Mouse (Mus musculus) kidney, embryonic 16.5 days (tissue): Measurements from ENCODE around the gene Tex44. TPM values are rescaled to one million over a fixed set of nuclear protein-coding genes. Genes with fewer than 3 reads are reported as not detected.

Experiments used
- ATAC-seq: fragments of 200-750 bp; cut with Nextera tagmentation; 2 replicates; pipeline ENCODE4 v1.8.0; 2017; ENCODE audit warnings: moderate TSS enrichment; ENCODE audit not compliant: low FRiP score, low TSS enrichment
- H3K27ac ChIP-seq: fragments of 300-500 bp; sonication (generic); 2 replicates; pipeline ENCODE4 v1.5.1; 2014; ENCODE audit warnings: low read length
- H3K27me3 ChIP-seq: fragments of 300-500 bp; sonication (generic); 2 replicates; pipeline ENCODE4 v1.6.1; 2014; ENCODE audit warnings: low read length, control low read depth, mixed read lengths; ENCODE audit not compliant: insufficient read depth
- H3K36me3 ChIP-seq: fragments of 300-500 bp; sonication (generic); 2 replicates; pipeline ENCODE4 v1.6.1; 2014; ENCODE audit warnings: low read length, control low read depth, mixed read lengths; ENCODE audit not compliant: insufficient read depth
- H3K4me1 ChIP-seq: fragments of 300-500 bp; sonication (generic); 2 replicates; pipeline ENCODE4 v1.6.1; 2014; ENCODE audit warnings: low read length, control low read depth, mixed read lengths; ENCODE audit not compliant: insufficient read depth
- H3K4me2 ChIP-seq: fragments of 300-500 bp; sonication (generic); replicated peaks from 2 replicates; pipeline ENCODE4 v1.6.1; 2014; ENCODE audit warnings: low read depth, low read length
- H3K4me3 ChIP-seq: fragments of 300-500 bp; sonication (generic); 2 replicates; pipeline ENCODE4 v1.5.1; 2014; ENCODE audit warnings: mild to moderate bottlenecking, low read length
- H3K9ac ChIP-seq: fragments of 300-500 bp; sonication (generic); replicated peaks from 2 replicates; pipeline ENCODE4 v1.6.1; 2014; ENCODE audit warnings: low read length
- H3K9me3 ChIP-seq: fragments of 300-500 bp; sonication (generic); 2 replicates; pipeline ENCODE4 v1.6.1; 2016; ENCODE audit warnings: low read length, control low read depth
- WGBS: fragments of 180-500 bp; shearing (Covaris S2); extraction: QIAGEN DNeasy Blood & Tissue Kit; methylation state at CpG from one replicate; pipeline ENCODE4 v1.1.7; 2014; 5-methylcytosine and 5-hydroxymethylcytosine counted together
- polyA plus RNA-seq: library from polyadenylated mRNA; unstranded; fragments of >200 nt; fragmentation: Nextera tagmentation; extraction: Ambion mirVana; gene quantifications from 2 replicates; pipeline ENCODE4 v1.2.1, GENCODE M21; 2015

Tex44 gene
- polyA plus RNA-seq, 1 experiment from 2014 or later: not detected

DNA sequence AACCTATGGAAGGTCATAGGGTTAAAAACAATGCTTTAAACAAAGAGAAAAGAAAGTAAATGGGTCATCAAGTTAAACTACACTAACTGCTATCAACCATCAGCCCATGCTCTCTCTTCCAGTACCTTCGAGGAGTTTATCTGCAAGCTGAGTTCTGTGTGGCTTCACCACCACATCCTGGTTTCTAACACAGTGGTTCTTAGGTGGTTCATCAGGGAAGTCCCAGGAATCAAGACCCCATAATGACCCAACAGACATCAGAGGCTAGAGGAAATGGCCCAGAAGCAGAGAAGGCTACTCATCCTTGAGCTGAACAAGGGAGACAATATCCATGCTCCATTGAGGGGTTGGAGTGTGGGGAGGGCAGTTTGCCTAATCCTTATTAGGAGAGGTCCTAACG, 11.0 kb upstream of the Tex44 start:
- H3K4me3 ChIP-seq: no peak overlapping the region
- 61% methylated on average over 2 of the region's 2 CpGs for WGBS
- no peak overlapping the region for H3K27ac ChIP-seq
- H3K4me1 ChIP-seq: no peaks in the 10 kb centered on the region
- no peaks in the 10 kb centered on the region for H3K36me3 ChIP-seq
- H3K27me3 ChIP-seq: no peaks in the 10 kb centered on the region
- H3K9me3 ChIP-seq: no peaks in the 10 kb centered on the region
- ATAC-seq: no peak
- no peak overlapping the region for H3K9ac ChIP-seq
- no peak overlapping the region for H3K4me2 ChIP-seq

DNA sequence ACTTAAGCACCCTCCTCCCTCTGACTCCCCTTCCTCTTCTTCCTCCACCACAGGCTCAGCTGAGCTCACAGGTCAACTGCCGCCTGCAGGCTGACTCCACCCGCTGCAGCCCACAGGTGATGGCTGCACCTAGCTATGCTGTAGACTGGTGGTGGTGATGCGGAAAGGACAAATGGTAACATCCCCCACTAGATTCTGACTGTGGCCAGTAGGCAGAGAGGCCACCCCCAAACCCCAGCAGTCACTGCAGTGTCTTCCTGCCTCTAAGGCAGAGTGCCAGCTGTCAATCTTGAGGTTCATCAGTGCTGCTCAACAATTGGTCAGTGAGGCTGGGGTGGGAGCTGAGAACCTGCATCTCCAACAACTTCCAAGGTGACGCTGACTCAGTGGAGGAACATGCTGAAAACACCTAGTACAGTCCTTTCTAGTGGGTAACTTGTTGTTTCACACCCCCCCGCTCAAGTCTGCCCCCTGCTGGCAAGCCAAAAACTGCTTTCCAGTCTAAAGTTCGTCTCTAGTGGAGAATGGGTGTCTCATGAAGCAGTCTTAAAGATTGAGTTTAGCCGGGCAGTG, 10.4 kb upstream of the Tex44 start:
- peak; percentile 57 for ATAC-seq
- Histone ChIP-seq H3K9me3 (no peaks in the 10 kb centered on the region), H3K27ac (no peak overlapping the region), H3K27me3 (no peaks in the 10 kb centered on the region), H3K9ac (no peak overlapping the region), H3K36me3 (no peaks in the 10 kb centered on the region), H3K4me3 (no peak overlapping the region), H3K4me2 (no peak overlapping the region), H3K4me1 (no peaks in the 10 kb centered on the region)
- WGBS: 58% methylated on average over 7 of the region's 7 CpGs

DNA sequence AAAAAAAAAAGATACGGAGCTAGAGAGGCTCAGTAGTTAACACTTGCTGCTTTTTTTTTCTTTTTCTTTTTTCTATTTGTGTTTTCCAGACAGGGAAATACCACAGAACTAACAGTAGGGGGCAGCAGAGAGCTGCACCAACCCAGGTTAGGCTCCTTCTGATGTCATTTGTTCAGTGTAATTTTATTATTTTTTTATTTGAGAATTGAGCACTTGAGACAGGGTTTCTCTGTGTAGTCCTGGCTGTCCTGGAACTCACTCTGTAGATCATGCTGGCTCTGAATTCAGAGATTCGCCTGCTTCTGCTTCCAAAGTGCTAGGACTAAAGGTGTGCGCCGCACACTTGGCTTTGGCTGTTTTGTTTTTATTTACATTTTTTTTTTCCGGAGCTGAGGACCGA, 9.8 kb upstream of the Tex44 start:
- 64% methylated on average over 6 of the region's 6 CpGs for WGBS

DNA sequence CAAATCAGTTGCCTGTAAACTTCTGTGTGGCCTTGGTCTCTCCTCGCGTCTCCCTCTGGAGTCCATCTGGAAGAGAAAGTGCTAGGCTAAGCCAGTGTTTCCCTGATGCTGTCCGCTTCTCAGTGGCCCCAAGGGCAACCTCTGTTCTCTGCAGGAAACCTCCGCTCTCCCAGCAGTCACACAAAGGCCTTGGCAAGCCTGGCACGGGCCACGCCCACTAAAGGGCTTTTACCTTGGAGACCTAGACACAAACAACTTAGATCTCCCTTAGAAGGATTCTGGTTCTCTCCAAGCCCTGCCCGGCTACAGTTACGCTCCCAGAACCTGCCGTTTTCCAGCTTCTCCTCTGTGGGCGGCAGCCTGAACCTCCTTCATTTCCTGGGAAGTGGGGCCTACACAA, 5.1 kb upstream of the Tex44 start:
- no peak for ATAC-seq
- no peak overlapping the region for H3K4me3 ChIP-seq
- 45% methylated on average over 10 of the region's 10 CpGs for WGBS
- no peaks in the 10 kb centered on the region for H3K27me3 ChIP-seq
- no peaks in the 10 kb centered on the region for H3K9me3 ChIP-seq
- no peak overlapping the region for H3K27ac ChIP-seq
- H3K4me1 ChIP-seq: 0 out of 2 replicates have a peak, but pooled peaks cover 6% of the 10 kb centered on the region
- no peak overlapping the region for H3K4me2 ChIP-seq
- H3K9ac ChIP-seq: no peak overlapping the region
- no peaks in the 10 kb centered on the region for H3K36me3 ChIP-seq

More for the DNA sequence above, 9.8 kb upstream of the Tex44 start:
- H3K27ac ChIP-seq: no peak overlapping the region
- H3K9me3 ChIP-seq: no peaks in the 10 kb centered on the region
- no peaks in the 10 kb centered on the region for H3K36me3 ChIP-seq
- H3K4me1 ChIP-seq: 0 out of 2 replicates have a peak, but pooled peaks cover 6% of the 10 kb centered on the region
- no peak overlapping the region for H3K9ac ChIP-seq
- no peak for ATAC-seq
- H3K27me3 ChIP-seq: no peaks in the 10 kb centered on the region
- no peak overlapping the region for H3K4me3 ChIP-seq
- no peak overlapping the region for H3K4me2 ChIP-seq

DNA sequence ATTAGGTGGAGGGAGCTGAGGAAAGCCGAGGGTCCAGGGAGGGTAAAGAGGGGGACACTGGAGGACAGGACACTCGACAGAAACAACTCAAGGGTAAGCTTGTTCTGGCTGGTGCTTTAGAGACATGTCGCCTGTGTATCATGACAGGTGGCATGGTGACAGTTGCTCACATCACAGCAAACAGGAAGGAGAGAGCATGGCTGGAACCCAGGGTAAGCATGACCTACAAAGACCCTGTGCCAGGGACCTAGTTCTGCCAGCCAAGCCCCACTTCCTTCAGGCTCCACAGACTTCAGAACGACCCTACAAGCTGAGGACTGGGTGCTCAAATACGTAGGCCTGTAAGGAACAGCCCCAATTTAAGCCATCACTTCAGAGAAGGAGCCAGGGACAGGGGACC, 2.2 kb upstream of the Tex44 start:
- Histone ChIP-seq H3K27me3 (no peaks in the 10 kb centered on the region), H3K9ac (no peak overlapping the region), H3K27ac (no peak overlapping the region), H3K9me3 (no peaks in the 10 kb centered on the region), H3K4me2 (no peak overlapping the region), H3K4me1 (0 out of 2 replicates have a peak, but pooled peaks cover 6% of the 10 kb centered on the region), H3K4me3 (no peak overlapping the region), H3K36me3 (no peaks in the 10 kb centered on the region)
- WGBS: 74% methylated on average over 5 of the region's 5 CpGs
- no peak for ATAC-seq

DNA sequence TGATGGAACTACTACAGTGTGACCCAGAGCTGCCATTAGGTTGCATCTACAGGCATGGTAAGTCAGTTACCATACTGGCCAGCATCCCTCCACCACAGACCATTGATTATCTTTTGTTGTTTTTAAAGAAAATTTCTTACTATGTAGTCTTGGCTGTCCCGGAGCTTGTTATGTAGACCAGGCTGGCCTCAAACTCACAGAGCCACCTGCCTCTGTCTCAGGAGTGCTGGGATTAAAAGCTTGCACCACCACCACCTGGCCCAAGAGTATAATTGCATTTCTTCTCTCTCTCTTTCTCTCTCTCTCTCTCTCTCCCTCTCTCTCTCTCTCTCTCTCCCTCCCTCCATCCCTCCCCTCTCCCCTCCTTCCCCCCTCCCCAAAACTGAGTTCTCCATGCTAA, 1.8 kb upstream of the Tex44 start:
- Histone ChIP-seq H3K4me1 (0 out of 2 replicates have a peak, but pooled peaks cover 6% of the 10 kb centered on the region), H3K27me3 (no peaks in the 10 kb centered on the region), H3K27ac (no peak overlapping the region), H3K36me3 (no peaks in the 10 kb centered on the region), H3K9ac (no peak overlapping the region), H3K4me3 (no peak overlapping the region), H3K4me2 (no peak overlapping the region), H3K9me3 (no peaks in the 10 kb centered on the region)
- 82% methylated on average over 1 of the region's 1 CpGs for WGBS
- ATAC-seq: no peak

DNA sequence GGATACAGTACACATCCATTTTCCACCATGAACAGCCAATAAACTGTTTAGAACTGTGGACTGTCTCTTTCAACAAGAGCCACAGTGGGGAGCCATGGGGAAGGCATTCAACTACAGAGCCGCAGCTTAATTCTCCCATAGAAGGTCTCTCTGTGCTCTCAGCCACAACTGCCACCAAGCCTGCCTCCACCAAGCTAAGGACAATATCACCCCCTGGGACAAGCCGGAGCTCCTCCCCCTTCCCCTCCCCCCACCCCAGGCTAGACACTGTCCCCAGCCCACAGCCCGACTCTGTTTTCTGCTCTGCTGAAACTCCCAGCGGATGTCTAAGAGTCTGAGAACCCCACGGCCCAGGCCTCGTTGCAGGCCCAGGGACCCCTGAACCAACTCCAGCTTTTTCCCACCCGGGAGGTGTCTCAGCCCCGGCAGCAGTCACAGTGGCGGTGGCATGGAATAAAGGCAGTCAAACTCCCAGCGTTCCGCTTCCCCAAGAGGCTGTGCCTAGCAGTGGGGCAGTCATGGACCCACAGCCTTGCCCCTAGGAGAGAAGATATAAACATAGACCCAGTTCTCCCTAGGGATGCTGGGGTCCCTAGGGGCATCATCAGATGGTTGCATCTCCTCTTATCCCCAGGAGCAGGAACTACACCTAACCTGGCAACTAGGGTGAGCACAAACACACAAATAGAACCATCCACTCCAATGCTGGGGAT, 1.1 kb upstream of the Tex44 start:
- WGBS: 24% methylated on average over 11 of the region's 11 CpGs
- Histone ChIP-seq H3K9me3 (no peaks in the 10 kb centered on the region), H3K27me3 (no peaks in the 10 kb centered on the region), H3K9ac (no peak overlapping the region), H3K36me3 (no peaks in the 10 kb centered on the region), H3K4me1 (0 out of 2 replicates have a peak, but pooled peaks cover 6% of the 10 kb centered on the region), H3K4me3 (no peak overlapping the region), H3K27ac (no peak overlapping the region), H3K4me2 (no peak overlapping the region)
- ATAC-seq: no peak

DNA sequence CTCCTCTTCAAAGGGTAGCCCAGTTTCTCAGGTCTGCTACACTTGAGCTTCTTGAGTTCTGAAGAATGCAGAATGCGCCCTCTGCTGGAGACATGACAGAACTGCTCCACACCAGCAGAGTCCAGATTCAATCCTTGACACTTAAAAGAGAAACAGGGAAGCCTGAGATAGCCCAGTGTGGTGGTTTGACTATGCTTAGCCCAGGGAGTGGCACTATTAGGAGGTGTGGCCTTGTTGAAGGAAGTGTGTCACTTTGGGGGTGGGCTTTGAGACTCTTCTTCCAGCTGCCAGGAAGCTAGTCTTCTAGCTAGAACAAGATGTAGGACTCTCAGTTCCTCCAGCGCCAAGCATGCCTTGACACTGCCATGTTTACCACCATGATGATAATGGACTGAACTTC, 3.9 kb downstream of the Tex44 start:
- no peak for ATAC-seq
- H3K4me3 ChIP-seq: no peak overlapping the region
- no peak overlapping the region for H3K9ac ChIP-seq
- H3K36me3 ChIP-seq: no peaks in the 10 kb centered on the region
- H3K9me3 ChIP-seq: no peaks in the 10 kb centered on the region
- no peak overlapping the region for H3K27ac ChIP-seq
- no peaks in the 10 kb centered on the region for H3K27me3 ChIP-seq
- peaks cover 15% of the 10 kb centered on the region for H3K4me1 ChIP-seq
- H3K4me2 ChIP-seq: no peak overlapping the region
- WGBS: 44% methylated on average over 2 of the region's 2 CpGs

DNA sequence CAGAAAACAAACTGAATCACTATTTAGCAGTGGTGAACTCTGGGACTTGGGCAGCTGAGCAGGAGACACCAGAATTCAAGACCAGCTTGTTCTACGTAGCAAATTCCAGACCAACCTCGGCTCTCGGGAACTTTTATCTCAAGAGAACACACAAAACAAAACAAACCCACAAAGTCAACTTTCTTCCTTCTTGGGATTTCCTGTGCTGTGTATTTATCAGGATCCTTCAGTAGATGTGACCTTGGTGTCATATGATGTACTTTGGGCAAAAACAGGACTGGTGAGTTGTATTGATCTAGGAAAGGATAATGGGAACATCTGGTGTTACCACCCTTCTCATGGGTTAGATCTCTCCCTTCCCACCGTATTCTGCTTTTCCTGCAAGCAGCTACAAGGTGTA, 6.6 kb downstream of the Tex44 start:
- no peak overlapping the region for H3K27ac ChIP-seq
- ATAC-seq: no peak

DNA sequence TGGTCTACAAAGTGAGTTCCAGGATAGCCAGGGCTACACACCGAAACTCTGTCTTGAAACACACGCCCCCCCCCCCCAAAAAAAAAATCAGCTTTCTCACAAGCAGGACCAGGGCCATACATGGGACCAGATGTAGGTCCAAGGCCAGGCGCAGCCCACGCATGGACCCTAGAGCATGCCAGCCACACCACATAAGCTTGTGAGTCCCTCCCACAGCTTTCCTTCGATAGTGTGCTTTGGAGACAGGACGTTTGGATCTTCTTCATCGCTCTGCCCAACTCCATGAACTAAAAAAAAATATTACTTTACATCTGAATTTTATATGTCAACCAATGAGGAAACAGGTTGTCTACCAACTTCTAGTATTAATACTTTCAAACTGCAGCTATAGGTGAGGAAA, 7.2 kb downstream of the Tex44 start:
- Histone ChIP-seq H3K27me3 (no peaks in the 10 kb centered on the region), H3K4me2 (no peak overlapping the region), H3K4me1 (peaks cover 39% of the 10 kb centered on the region), H3K4me3 (no peak overlapping the region), H3K9me3 (no peaks in the 10 kb centered on the region), H3K9ac (peak overlapping the region; percentile 73), H3K36me3 (no peaks in the 10 kb centered on the region), H3K27ac (peak overlapping the region; percentile 99)
- WGBS: 57% methylated on average over 7 of the region's 7 CpGs
- ATAC-seq: no peak

More for the DNA sequence above, 6.6 kb downstream of the Tex44 start:
- Histone ChIP-seq H3K9ac (no peak overlapping the region), H3K4me1 (peaks cover 34% of the 10 kb centered on the region), H3K4me2 (no peak overlapping the region), H3K9me3 (no peaks in the 10 kb centered on the region), H3K27me3 (no peaks in the 10 kb centered on the region), H3K4me3 (no peak overlapping the region), H3K36me3 (no peaks in the 10 kb centered on the region)
- 75% methylated on average over 4 of the region's 4 CpGs for WGBS
